ENCODE assay signal across 30 mouse cellular contexts in the genomic region with DNA sequence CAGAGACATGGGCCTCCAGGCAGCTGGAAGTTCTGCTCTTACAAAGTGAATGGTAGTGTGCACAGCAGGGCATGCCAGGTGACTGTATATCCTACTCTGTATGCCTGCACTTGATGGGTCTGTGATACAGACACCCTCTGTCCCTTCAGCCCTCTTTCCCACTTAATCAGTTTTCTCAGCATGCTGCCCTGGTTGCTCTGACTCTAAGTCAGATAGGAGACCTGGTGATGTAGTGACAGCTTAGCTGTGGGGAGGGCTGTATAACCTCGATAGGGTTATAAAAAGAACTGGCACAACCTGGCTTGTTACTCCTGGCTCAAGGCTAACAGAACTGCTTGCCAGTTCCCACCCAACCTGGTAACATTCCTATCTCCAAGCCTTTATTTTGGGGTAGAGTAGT. TPM values are rescaled to one million over a fixed set of nuclear protein-coding genes. Genes with fewer than 3 reads are reported as not detected.
A peak's percentile ranks its signal among the peaks of the same experiment; 100 is the strongest.
DNase-seq lines count a peak whose midpoint lies in the region; ATAC-seq lines count a peak whose summit lies in the region.
"Had no signal": no experiment of that assay in that cellular context is flagged by ENCODE, and none has a peak within 500 bp of the region (broad histone marks: within the 10 kb centered on the region; RNA-seq: fewer than 3 reads in every experiment).

No protein-coding gene starts in this region.

- H3K27ac ChIP-seq in intestine, embryonic 14.5 days (ENCODE audit: low read depth) = no peak overlapping the region
- H3K27ac ChIP-seq in intestine, embryonic 15.5 days = no peak overlapping the region
- H3K27ac ChIP-seq: embryonic facial prominence, embryonic 13.5 days; forebrain, embryonic 10.5 days; forebrain, embryonic 15.5 days; hindbrain, embryonic 10.5 days; hindbrain, embryonic 15.5 days; layer of hippocampus, adult 2 months; limb, embryonic 10.5 days; limb, embryonic 15.5 days; liver, embryonic 15.5 days; neural tube, embryonic 15.5 days had no signal

- no peaks in the 10 kb centered on the region for H3K36me3 ChIP-seq in intestine, embryonic 14.5 days (ENCODE audit: control insufficient read depth, insufficient read depth, low read length)
- H3K36me3 ChIP-seq in intestine, embryonic 15.5 days = no peaks in the 10 kb centered on the region
- H3K36me3 ChIP-seq: embryonic facial prominence, embryonic 13.5 days; forebrain, embryonic 10.5 days; forebrain, embryonic 15.5 days; heart, embryonic 12.5 days; hindbrain, embryonic 10.5 days; hindbrain, embryonic 15.5 days; limb, embryonic 10.5 days; limb, embryonic 15.5 days; liver, embryonic 15.5 days; neural tube, embryonic 15.5 days had no signal

- no peak for ATAC-seq in intestine, embryonic 14.5 days (replicated peaks; ENCODE audit: low FRiP score, low TSS enrichment, low read depth)
- ATAC-seq in intestine, embryonic 15.5 days = no peak
- ATAC-seq: forebrain, embryonic 15.5 days; inflammation-experienced regulatory T-cells, adult 6 months had no signal

- no peak overlapping the region for H3K9ac ChIP-seq in intestine, embryonic 14.5 days (ENCODE audit: low read length)
- H3K9ac ChIP-seq in intestine, embryonic 15.5 days = no peak overlapping the region
- H3K9ac ChIP-seq: embryonic facial prominence, embryonic 13.5 days; forebrain, embryonic 15.5 days; heart, embryonic 12.5 days; hindbrain, embryonic 15.5 days; limb, embryonic 15.5 days; liver, embryonic 15.5 days; lung, embryonic 14.5 days; neural tube, embryonic 15.5 days had no signal

- 68% methylated on average over 1 of the region's 1 CpGs for WGBS in intestine, embryonic 14.5 days
- WGBS in intestine, embryonic 15.5 days = 67% methylated on average over 1 of the region's 1 CpGs

- H3K4me2 ChIP-seq in intestine, embryonic 14.5 days (ENCODE audit: low read length) = no peak overlapping the region
- H3K4me2 ChIP-seq in intestine, embryonic 15.5 days (replicated peaks) = no peak overlapping the region
- H3K4me2 ChIP-seq: embryonic facial prominence, embryonic 13.5 days; forebrain, embryonic 15.5 days; heart, embryonic 12.5 days; hindbrain, embryonic 15.5 days; limb, embryonic 15.5 days; liver, embryonic 15.5 days; lung, embryonic 14.5 days; neural tube, embryonic 15.5 days had no signal

- H3K27me3 ChIP-seq in intestine, embryonic 14.5 days (replicated peaks; ENCODE audit: control insufficient read depth, insufficient read depth, low read length) = no peaks in the 10 kb centered on the region
- H3K27me3 ChIP-seq in intestine, embryonic 15.5 days (replicated peaks) = no peaks in the 10 kb centered on the region
- H3K27me3 ChIP-seq: embryonic facial prominence, embryonic 13.5 days; forebrain, embryonic 15.5 days; heart, embryonic 12.5 days; hindbrain, embryonic 15.5 days; limb, embryonic 15.5 days; liver, embryonic 15.5 days; neural tube, embryonic 15.5 days had no signal

- no peak overlapping the region for H3K4me3 ChIP-seq in intestine, embryonic 14.5 days (ENCODE audit: low read depth, low read length)
- H3K4me3 ChIP-seq in intestine, embryonic 15.5 days (replicated peaks) = no peak overlapping the region
- H3K4me3 ChIP-seq: embryonic facial prominence, embryonic 13.5 days; forebrain, embryonic 10.5 days; forebrain, embryonic 15.5 days; heart, embryonic 12.5 days; hindbrain, embryonic 10.5 days; hindbrain, embryonic 15.5 days; layer of hippocampus, adult 2 months; limb, embryonic 10.5 days; limb, embryonic 15.5 days; liver, embryonic 15.5 days; neural tube, embryonic 15.5 days had no signal

- H3K9me3 ChIP-seq in intestine, embryonic 14.5 days (ENCODE audit: control insufficient read depth, low read length) = peaks cover 8% of the 10 kb centered on the region; the same call in 1 of the 2 replicates
- no peaks in the 10 kb centered on the region for H3K9me3 ChIP-seq in intestine, embryonic 15.5 days
- H3K9me3 ChIP-seq: embryonic facial prominence, embryonic 13.5 days; forebrain, embryonic 10.5 days; forebrain, embryonic 15.5 days; limb, embryonic 10.5 days; limb, embryonic 15.5 days; liver, embryonic 15.5 days; neural tube, embryonic 15.5 days had no signal

- H3K4me1 ChIP-seq in intestine, embryonic 14.5 days (replicated peaks; ENCODE audit: control insufficient read depth, insufficient read depth, low read length) = no peaks in the 10 kb centered on the region
- H3K4me1 ChIP-seq in intestine, embryonic 15.5 days (replicated peaks) = no peaks in the 10 kb centered on the region
- H3K4me1 ChIP-seq: embryonic facial prominence, embryonic 13.5 days; forebrain, embryonic 10.5 days; forebrain, embryonic 15.5 days; heart, embryonic 12.5 days; hindbrain, embryonic 10.5 days; hindbrain, embryonic 15.5 days; limb, embryonic 10.5 days; limb, embryonic 15.5 days; liver, embryonic 15.5 days; neural tube, embryonic 15.5 days had no signal

- peak; percentile 31 for DNase-seq in intestine, embryonic 14.5 days (ENCODE audit: low spot score)
- DNase-seq in cerebellum, adult 18-20 months = peak; percentile 66 to 80
- peak; percentile 83 for DNase-seq in cerebellum, adult 9-11 months
- no peak for DNase-seq in frontal cortex, postnatal 36 days (ENCODE audit: low spot score in 2 of 2)
- DNase-seq in frontal cortex, postnatal 14 days (ENCODE audit: low spot score in 2 of 2) = no peak
- no peak for DNase-seq in left cerebral cortex, adult 11 months (ENCODE audit: low spot score)
- DNase-seq: B cell, adult 2 months; gastrocnemius, postnatal 10 days; heart, adult 11 months; kidney, adult 2 months; kidney, postnatal 36 days; lung, embryonic 14.5 days; lung, postnatal 14 days; midbrain, embryonic 14.5 days; retina, postnatal 1 day; right cerebral cortex, postnatal 25 days; thymus, postnatal 14 days had no signal

RNA-seq across cellular contexts. Expression of gene Kdelc2, which starts 34.6 kb away (rescaled TPM):
- polyA plus RNA-seq in intestine, embryonic 14.5 days (2014; fragmentation: Nextera tagmentation; extraction: Ambion mirVana) = 27.3 and 31.3 TPM in 2 replicates
- 28.2 and 33.1 TPM in 2 replicates for polyA plus RNA-seq in intestine, embryonic 15.5 days (2015; fragmentation: Nextera tagmentation; extraction: Ambion mirVana)

RNA-seq across cellular contexts. Expression of gene Exph5, which starts 47.7 kb away (rescaled TPM):
- 4.9 and 6.2 TPM in 2 replicates for polyA plus RNA-seq in intestine, embryonic 14.5 days (2014; fragmentation: Nextera tagmentation; extraction: Ambion mirVana)
- polyA plus RNA-seq in intestine, embryonic 15.5 days (2015; fragmentation: Nextera tagmentation; extraction: Ambion mirVana) = 3.6 and 3.9 TPM in 2 replicates

RNA-seq across cellular contexts. Expression of gene 4930550C14Rik, which starts 52.9 kb away (rescaled TPM):
- polyA plus RNA-seq in intestine, embryonic 14.5 days (2014; fragmentation: Nextera tagmentation; extraction: Ambion mirVana) = 0.84 and 1.0 TPM in 2 replicates
- 0.71 and 0.87 TPM in 2 replicates for polyA plus RNA-seq in intestine, embryonic 15.5 days (2015; fragmentation: Nextera tagmentation; extraction: Ambion mirVana)
- polyA plus RNA-seq: forebrain, embryonic 15.5 days had no signal

Comparison
In these comparisons a context has a peak if more than half of its experiments do, and no peak if none do; other contexts are left out.
1. DNase-seq: peak in intestine, embryonic 14.5 days (single experiment), cerebellum, adult 18-20 months (2 of 2) and cerebellum, adult 9-11 months (single experiment); none in frontal cortex, postnatal 36 days (0 of 2), frontal cortex, postnatal 14 days (0 of 2) and left cerebral cortex, adult 11 months (single experiment).